Mouse (Mus musculus): ENCODE results near the gene Otc. TPM values are rescaled to one million over a fixed set of nuclear protein-coding genes. Genes with fewer than 3 reads are reported as not detected.

Gene Otc
- not detected for total RNA-seq (2021)
- long read RNA-seq, experiment 1, result 0 reads
- long read RNA-seq, experiment 2, result 0 reads

DNA sequence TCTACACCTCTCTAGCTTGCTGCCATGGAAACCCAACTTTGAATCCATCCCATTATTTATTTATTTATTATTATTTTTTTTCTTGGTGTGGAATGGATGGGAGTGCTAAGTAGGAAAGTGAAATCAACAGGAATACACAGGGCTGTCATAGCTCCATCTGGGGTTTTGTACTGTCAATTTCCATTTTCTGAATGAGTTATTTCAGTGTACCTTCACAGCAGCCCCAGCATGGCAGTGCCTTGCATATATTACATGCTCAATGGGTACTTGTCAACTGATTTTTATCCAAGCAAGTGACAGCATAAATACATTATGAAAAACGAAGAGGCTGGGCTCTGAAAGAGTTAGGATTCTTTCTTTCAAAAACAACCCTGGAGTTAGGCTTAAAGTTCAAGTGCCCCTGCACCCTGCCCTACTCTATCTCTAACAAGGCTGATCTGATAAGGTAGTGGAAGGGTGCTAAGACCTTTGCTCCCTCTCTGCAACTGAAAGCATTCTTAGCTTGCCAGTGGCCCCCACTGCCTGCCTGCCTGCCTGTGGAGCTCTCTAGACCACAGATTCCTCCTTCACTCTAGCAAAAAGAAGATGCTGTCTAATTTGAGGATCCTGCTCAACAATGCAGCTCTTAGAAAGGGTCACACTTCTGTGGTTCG lies at the start of gene Otc:
Gene Otc (plus strand): TSS at position 454 of the 653 bp plus-strand sequence.
- no peak for TF ChIP-seq CTCF (IDR thresholded peaks at IDR 0.05)
- no peak within 1 kb of the TSS for H3K27ac ChIP-seq
- DNase-seq (ENCODE audit: extremely low spot score in 1 of 2, low spot score in 2 of 2), result no peak
- H3K4me3 ChIP-seq, result no peak within 1 kb of the TSS
- intact Hi-C loops (cut with DNase I), result no loop called here

DNA sequence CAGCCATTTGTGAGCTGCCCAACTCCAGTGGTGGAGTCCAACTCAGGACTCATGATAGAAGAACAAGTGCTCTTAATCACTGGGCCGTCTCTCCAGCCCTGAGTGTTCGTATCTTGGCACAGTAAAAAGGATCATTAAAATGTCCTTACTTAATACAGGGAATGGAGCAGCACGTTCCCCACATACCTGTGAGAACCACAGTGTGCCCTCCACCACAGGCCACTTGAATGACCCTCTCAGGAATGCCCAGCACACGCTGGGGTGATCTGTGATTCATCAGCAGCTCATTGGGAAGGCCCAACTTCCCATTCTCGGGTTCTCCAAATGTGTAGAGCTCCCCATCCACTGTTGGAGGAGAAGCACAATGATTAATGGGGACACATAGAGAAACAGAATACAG lies 46.2 kb upstream of the Otc start:
- Histone ChIP-seq H3K27ac (no peak overlapping the region), H3K4me3 (no peak overlapping the region)
- intact Hi-C loops (cut with DNase I), result no loop called here
- no peak for DNase-seq (ENCODE audit: extremely low spot score in 1 of 2, low spot score in 2 of 2)
- no peak for TF ChIP-seq CTCF (IDR thresholded peaks at IDR 0.05)

DNA sequence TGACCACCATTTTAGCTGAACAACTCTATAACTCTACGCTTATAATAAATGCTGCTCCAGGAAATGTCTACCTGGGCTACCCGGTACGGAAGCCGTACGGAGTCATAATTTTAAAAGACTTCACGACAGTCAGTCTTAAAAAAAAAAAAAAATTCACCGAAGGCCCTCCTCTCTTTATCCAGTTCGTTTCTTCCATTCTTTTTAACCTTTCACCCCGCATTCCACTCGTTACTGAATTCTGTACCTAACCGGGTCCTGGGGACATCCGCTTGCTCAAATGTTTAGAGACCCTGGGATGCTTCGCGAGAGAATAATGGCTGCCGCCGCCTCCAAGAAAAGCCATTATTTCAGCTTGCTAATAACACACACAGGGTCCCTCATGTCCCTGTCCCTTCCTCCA lies 36.1 kb upstream of the Otc start:
- TF ChIP-seq CTCF (IDR thresholded peaks at IDR 0.05), result no peak
- DNase-seq (ENCODE audit: extremely low spot score in 1 of 2, low spot score in 2 of 2), result no peak
- intact Hi-C loops (cut with DNase I), result loop anchor here (1.0 to 5.0 kb wide), 2 partner anchors 271 to 388 kb away; partner anchors contain the start of gene Tspan7
- peak overlapping the region; percentile 85 for H3K27ac ChIP-seq
- H3K4me3 ChIP-seq, result peak overlapping the region; percentile 52

DNA sequence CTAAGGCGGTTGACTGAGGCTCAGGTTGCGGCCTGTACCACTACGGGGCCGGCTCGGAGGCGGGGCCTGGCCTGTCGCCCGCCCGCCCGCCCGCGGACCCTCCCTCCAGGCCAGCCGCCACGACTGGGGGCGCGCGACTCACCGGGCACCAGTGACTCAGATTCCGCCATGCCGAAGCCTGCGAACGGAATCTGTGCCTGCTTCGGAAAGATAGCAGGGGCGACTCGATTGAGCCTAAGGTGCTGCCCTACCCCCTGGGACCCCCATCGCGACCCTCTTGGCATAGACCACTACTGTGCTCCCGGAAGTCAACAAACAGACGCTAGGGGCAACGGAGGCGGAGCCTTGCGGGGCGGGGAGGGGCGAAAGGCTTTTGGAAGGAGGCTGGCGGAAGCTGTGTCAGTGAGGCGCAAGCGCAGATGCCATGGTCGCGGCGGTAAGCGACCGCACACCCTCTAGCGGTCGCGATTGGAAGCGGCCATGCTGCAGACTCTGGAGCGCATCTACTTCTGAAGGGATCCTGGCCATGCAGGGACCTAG lies 35.6 kb upstream of the Otc start, which contains the start of gene Rpgr:
Gene Rpgr (minus strand): TSS at position 511 of the 540 bp plus-strand sequence.
- intact Hi-C loops (cut with DNase I), result loop anchor here (1.0 to 5.0 kb wide), 2 partner anchors 271 to 388 kb away; partner anchors contain the start of gene Tspan7

DNA sequence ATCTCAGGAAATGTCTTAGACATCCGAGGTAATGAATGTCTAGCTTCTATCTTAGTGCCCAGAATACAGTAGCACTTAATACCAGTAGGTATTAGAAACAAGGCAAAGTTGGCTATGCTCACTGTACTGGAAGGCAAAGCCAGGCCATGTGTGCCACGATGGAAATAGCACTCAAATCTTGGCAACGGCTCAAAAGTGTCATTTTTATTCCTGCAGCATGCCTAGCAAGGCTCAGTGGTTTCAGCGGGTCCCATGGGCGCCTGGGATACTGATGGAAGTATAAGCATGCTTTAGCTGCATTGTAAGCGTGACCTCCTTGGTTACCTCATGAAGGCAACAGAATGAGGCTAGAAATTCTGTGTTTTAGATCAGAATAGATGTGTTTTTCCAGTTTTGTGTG lies 32.8 kb upstream of the Otc start:
- no peak overlapping the region for H3K27ac ChIP-seq
- no peak for TF ChIP-seq CTCF (IDR thresholded peaks at IDR 0.05)
- H3K4me3 ChIP-seq, result no peak overlapping the region
- intact Hi-C loops (cut with DNase I), result loop anchor here (5.0 kb wide), 1 partner anchor 268 kb away; the partner anchor contains the start of gene Tspan7
- DNase-seq (ENCODE audit: extremely low spot score in 1 of 2, low spot score in 2 of 2), result no peak

More for the DNA sequence above, 35.6 kb upstream of the Otc start, which contains the start of gene Rpgr:
- Histone ChIP-seq H3K27ac (peak within 1 kb of the TSS; percentile 85), H3K4me3 (peak within 1 kb of the TSS; percentile 52)
- peak; percentile 79 for TF ChIP-seq CTCF (IDR thresholded peaks at IDR 0.05)
- peak; percentile 76 to 86 for DNase-seq (ENCODE audit: extremely low spot score in 1 of 2, low spot score in 2 of 2)

DNA sequence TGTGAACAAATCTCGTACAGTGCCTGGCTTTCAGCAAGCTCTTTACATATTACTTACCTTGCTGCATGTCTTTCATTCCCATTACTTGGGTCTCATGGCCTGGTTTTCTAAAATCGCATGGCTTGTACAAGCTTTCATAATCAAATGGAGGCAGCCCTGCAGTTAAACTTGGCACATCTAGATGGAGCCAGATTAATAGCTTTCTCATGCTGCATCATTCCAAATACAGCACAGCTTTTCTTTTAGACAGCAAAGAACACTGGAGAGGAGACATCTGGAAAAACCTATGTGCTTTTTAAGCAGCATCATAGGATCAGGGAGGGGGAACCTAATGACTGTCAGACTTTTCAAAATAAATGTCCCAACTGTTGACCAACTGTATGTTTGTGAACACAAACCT lies 19.1 kb upstream of the Otc start:
- intact Hi-C loops (cut with DNase I), result no loop called here
- H3K4me3 ChIP-seq, result no peak overlapping the region
- TF ChIP-seq CTCF (IDR thresholded peaks at IDR 0.05), result peak; percentile 53
- peak in 1 of 2 experiments; percentile 15 for DNase-seq (ENCODE audit: extremely low spot score in 1 of 2, low spot score in 2 of 2)
- no peak overlapping the region for H3K27ac ChIP-seq

DNA sequence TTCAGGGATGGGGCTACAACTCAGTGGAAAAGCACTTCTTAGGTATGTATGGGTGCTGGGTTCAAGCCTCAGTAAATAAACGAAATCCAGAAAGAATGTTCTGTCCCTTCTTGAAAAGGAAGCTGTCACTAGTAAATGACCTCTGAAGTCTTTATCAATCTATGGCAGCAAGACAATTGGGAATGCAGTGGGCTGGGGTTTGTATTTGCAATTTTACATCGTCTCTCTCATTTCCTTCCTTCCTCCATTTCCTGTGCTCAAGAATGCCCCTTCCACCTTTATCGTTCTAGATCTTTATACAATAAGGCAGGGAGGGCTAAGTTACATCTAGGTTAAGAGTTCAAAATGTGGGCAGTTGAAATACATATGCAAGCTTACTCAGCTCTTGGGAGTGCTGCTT lies 17.5 kb upstream of the Otc start:
- intact Hi-C loops (cut with DNase I), result no loop called here
- no peak for TF ChIP-seq CTCF (IDR thresholded peaks at IDR 0.05)
- H3K27ac ChIP-seq, result no peak overlapping the region
- no peak overlapping the region for H3K4me3 ChIP-seq
- DNase-seq (ENCODE audit: extremely low spot score in 1 of 2, low spot score in 2 of 2), result no peak

DNA sequence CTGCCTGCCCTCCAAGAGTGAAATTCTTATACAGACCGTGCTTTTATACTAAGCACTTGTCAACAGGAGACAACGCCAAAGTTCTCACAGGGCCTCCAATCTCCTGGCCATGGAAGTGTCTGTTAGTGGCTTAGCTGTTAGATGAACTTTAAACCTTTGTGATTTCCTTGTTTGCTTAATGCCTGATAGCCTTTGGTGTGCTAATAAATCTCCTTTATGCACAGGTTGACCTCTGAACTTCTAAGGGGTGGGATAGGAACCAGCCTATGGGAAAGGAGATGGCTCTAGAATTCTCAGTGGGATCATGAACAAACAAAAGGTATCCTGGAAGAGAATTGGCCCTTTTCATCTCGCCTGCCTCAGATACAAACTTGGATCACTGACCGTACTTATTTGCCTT lies 12.6 kb upstream of the Otc start:
- Histone ChIP-seq H3K4me3 (no peak overlapping the region), H3K27ac (no peak overlapping the region)
- intact Hi-C loops (cut with DNase I), result no loop called here
- no peak for DNase-seq (ENCODE audit: extremely low spot score in 1 of 2, low spot score in 2 of 2)
- no peak for TF ChIP-seq CTCF (IDR thresholded peaks at IDR 0.05)

DNA sequence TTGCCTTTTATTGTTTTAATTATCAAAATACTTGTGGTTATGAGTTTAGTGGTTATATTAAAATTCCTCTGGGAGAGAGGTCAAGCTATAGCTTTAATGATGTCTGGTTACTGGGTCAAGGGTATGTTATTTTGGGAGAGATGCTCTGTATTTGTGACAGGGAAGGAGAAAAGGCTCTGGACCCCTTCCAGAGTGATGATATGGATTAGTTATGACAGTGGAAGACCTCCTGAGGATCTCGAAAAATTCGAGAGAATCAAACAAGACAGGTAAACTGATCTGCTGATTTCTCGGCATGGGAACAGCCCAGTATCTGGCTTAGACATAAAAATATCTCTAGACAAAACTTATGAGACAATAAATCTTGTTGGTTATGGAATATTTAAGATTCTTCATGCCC lies 8.2 kb upstream of the Otc start:
- Histone ChIP-seq H3K27ac (no peak overlapping the region), H3K4me3 (no peak overlapping the region)
- intact Hi-C loops (cut with DNase I), result no loop called here
- no peak for DNase-seq (ENCODE audit: extremely low spot score in 1 of 2, low spot score in 2 of 2)
- no peak for TF ChIP-seq CTCF (IDR thresholded peaks at IDR 0.05)

DNA sequence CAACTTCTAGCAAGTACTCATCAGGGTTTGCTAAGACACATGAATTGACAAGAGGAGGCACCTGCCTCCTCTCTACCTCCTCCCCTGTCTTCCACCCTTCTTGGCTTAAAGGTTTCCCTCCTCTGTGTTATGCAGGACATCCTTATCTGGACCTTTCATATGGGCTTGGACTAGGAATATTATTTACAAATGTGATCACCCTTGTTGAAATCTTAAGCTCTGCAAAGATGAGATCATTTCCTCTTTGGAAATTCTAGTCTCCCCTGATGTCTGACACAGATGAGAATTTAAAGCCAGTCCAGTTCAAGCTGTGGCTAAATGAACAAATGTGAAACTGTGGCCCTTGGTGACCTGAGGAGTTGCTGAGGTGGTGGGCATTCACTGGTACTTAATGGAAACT lies 748 bp upstream of the Otc start:
- Histone ChIP-seq H3K27ac (no peak overlapping the region), H3K4me3 (no peak overlapping the region)
- TF ChIP-seq CTCF (IDR thresholded peaks at IDR 0.05), result no peak
- DNase-seq (ENCODE audit: extremely low spot score in 1 of 2, low spot score in 2 of 2), result no peak
- intact Hi-C loops (cut with DNase I), result no loop called here

DNA sequence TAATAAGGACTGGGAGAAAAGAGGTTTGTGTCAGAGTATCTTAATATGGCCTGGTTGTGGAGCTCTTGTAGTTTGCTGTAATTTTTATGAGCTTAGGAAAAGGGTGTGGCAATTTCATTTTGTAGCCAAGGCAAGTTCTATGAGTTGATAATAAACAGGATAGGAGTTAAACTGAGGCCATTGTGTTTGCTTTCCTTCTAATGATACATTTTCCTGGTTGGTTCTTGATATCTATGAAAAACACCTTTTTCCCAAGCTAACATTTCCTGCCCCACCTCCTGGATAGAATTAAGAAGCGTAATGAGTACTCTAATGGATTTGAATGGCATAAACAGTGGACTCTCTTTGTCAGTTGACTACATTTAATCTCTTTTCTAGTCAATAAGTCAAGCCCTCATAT lies 5.7 kb downstream of the Otc start:
- Histone ChIP-seq H3K4me3 (no peak overlapping the region), H3K27ac (no peak overlapping the region)
- no peak for TF ChIP-seq CTCF (IDR thresholded peaks at IDR 0.05)
- DNase-seq (ENCODE audit: extremely low spot score in 1 of 2, low spot score in 2 of 2), result no peak
- intact Hi-C loops (cut with DNase I), result no loop called here

DNA sequence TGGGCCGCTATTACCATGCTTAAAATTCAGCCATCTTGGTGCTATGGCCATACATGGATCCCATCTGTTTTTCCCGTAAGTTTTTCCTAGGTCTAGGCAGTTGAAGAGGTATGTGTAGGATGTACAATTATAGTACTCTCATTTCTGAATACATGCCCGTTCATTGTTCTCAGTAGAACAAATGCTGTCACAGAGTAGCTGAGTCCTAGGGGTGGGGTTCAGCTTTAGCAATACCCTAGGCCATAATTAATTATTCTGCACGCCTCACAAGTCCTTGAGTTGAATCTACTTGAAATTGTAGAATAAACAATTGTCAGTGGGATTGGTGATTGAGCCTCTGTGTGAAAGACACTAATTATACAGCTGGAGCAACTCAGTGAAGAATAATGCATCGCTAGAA lies 6.2 kb downstream of the Otc start:
- Histone ChIP-seq H3K27ac (no peak overlapping the region), H3K4me3 (no peak overlapping the region)
- no peak for DNase-seq (ENCODE audit: extremely low spot score in 1 of 2, low spot score in 2 of 2)
- intact Hi-C loops (cut with DNase I), result no loop called here
- no peak for TF ChIP-seq CTCF (IDR thresholded peaks at IDR 0.05)

DNA sequence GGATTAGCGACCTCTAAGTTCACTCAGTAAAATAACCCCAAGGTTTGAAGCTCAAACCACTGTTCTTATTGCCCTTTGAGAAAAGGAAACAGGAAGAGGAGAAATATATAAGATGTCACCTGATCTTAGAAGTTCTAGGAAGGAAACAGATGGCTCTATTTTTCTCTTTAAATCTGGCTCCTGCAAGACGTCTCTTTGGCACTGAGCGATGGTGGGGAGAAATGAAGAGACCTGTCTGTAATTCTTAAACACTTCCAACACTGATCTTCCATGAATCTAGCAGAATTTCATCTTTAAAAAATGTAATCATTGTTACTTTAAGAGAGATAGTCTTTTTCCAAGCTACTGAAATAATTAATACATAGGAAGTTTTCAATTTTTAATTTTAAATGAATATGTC lies 16.2 kb downstream of the Otc start:
- no peak for DNase-seq (ENCODE audit: extremely low spot score in 1 of 2, low spot score in 2 of 2)
- Histone ChIP-seq H3K27ac (no peak overlapping the region), H3K4me3 (no peak overlapping the region)
- intact Hi-C loops (cut with DNase I), result no loop called here
- no peak for TF ChIP-seq CTCF (IDR thresholded peaks at IDR 0.05)
